Mouse (Mus musculus): ENCODE measurements around the gene 4933400A11Rik. TPM values are rescaled to one million over a fixed set of nuclear protein-coding genes. Genes with fewer than 3 reads are reported as not detected.

The 4933400A11Rik gene
- polyA plus RNA-seq (2014; fragmentation: Nextera tagmentation; extraction: Ambion mirVana), result not detected in 2 replicates

DNA sequence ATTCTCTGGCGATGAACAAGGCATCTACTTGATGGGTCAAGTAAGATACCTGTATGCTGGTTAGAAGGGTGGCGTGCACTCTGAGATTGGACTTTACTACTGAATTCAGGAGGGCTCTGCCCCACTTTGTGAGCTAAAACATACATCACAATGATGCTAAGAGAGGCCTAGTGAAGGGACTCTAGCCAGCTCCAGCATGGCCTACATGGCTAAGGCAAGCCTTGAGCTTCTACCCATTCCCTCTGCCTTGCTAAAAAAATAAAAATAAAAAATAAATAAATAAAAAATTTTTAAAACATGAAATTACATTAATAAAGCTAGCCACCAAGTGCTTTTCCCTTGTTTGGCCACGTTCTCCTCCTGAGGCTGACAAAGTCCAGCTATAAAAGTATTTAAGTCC lies at the start of gene 4933400A11Rik:
Gene 4933400A11Rik, minus strand, starts transcription at position 101 of the 400 bp plus-strand sequence.
- no peaks in the 10 kb centered on the region for H3K4me1 ChIP-seq (ENCODE audit: control insufficient read depth, insufficient read depth, low read length)
- no peak for ATAC-seq (ENCODE audit: low FRiP score, low TSS enrichment)

DNA sequence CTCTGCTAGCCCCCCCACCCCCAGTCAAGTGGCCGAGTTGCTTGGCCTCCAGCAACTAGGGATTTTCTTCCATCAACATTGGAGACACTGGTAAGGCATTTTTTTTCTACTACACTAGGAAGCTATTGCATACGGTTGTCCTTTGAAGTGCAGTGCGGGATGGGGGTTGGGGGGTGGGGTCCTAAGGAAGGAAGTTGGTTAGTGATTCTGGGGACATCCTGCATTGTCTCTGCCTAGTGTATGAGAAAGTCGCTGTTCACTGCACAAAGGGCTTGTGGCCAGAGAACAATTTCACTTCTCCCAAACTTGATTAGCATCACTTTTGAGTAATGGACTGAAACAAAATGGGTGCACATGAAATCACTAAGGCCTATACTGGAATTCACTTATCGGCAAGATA lies 48.7 kb upstream of the 4933400A11Rik start:
- no peaks in the 10 kb centered on the region for H3K4me1 ChIP-seq (ENCODE audit: control insufficient read depth, insufficient read depth, low read length)
- H3K27ac ChIP-seq (ENCODE audit: low read depth, low read length), result no peak overlapping the region
- H3K36me3 ChIP-seq (ENCODE audit: control insufficient read depth, insufficient read depth, low read length), result no peaks in the 10 kb centered on the region
- no peak overlapping the region for H3K4me3 ChIP-seq (ENCODE audit: low read length)
- no peaks in the 10 kb centered on the region for H3K9me3 ChIP-seq (ENCODE audit: control insufficient read depth, low read length)
- 0 out of 2 replicates have a peak overlapping the region, but pooled peaks have one; percentile 17 for H3K4me2 ChIP-seq (replicated peaks; ENCODE audit: low read depth, low read length)
- no peak for ATAC-seq (ENCODE audit: low FRiP score, low TSS enrichment)
- H3K9ac ChIP-seq (ENCODE audit: low read depth, low read length), result no peak overlapping the region
- no peaks in the 10 kb centered on the region; the same call in 1 of the 2 replicates for H3K27me3 ChIP-seq (ENCODE audit: control insufficient read depth, insufficient read depth, low read length)
- 37% methylated on average over 5 of the region's 5 CpGs for WGBS

More for the DNA sequence above, at the start of gene 4933400A11Rik:
- Histone ChIP-seq H3K9me3 (ENCODE audit: control insufficient read depth, low read length) (no peaks in the 10 kb centered on the region), H3K4me3 (ENCODE audit: low read length) (no peak within 1 kb of the TSS), H3K27ac (ENCODE audit: low read depth, low read length) (no peak within 1 kb of the TSS), H3K36me3 (ENCODE audit: control insufficient read depth, insufficient read depth, low read length) (no peaks in the 10 kb centered on the region), H3K4me2 (replicated peaks; ENCODE audit: low read depth, low read length) (no peak within 1 kb of the TSS), H3K9ac (ENCODE audit: low read depth, low read length) (no peak within 1 kb of the TSS), H3K27me3 (ENCODE audit: control insufficient read depth, insufficient read depth, low read length) (no peaks in the 10 kb centered on the region)
- 86% methylated on average over 3 of the region's 3 CpGs for WGBS

- Histone ChIP-seq H3K9ac (ENCODE audit: low read depth, low read length) (no peak overlapping the region), H3K36me3 (ENCODE audit: control insufficient read depth, insufficient read depth, low read length) (no peaks in the 10 kb centered on the region), H3K4me3 (ENCODE audit: low read length) (no peak overlapping the region), H3K27me3 (ENCODE audit: control insufficient read depth, insufficient read depth, low read length) (no peaks in the 10 kb centered on the region; the same call in 1 of the 2 replicates), H3K4me1 (ENCODE audit: control insufficient read depth, insufficient read depth, low read length) (no peaks in the 10 kb centered on the region), H3K27ac (ENCODE audit: low read depth, low read length) (no peak overlapping the region), H3K4me2 (replicated peaks; ENCODE audit: low read depth, low read length) (0 out of 2 replicates have a peak overlapping the region, but pooled peaks have one; percentile 17), H3K9me3 (ENCODE audit: control insufficient read depth, low read length) (no peaks in the 10 kb centered on the region)
- ATAC-seq (ENCODE audit: low FRiP score, low TSS enrichment), result no peak
- WGBS, result 35% methylated on average over 7 of the region's 7 CpGs
These were observed 48.3 kb upstream of the 4933400A11Rik start for GRCm38 (mm10) chrX:169827720-169828119.

GRCm38 (mm10) chrX:169826947-169827346 lies 47.5 kb upstream of the 4933400A11Rik start:
- Histone ChIP-seq H3K4me3 (ENCODE audit: low read length) (no peak overlapping the region), H3K27ac (ENCODE audit: low read depth, low read length) (no peak overlapping the region), H3K4me1 (ENCODE audit: control insufficient read depth, insufficient read depth, low read length) (no peaks in the 10 kb centered on the region), H3K9me3 (ENCODE audit: control insufficient read depth, low read length) (no peaks in the 10 kb centered on the region), H3K27me3 (ENCODE audit: control insufficient read depth, insufficient read depth, low read length) (no peaks in the 10 kb centered on the region; the same call in 1 of the 2 replicates), H3K4me2 (replicated peaks; ENCODE audit: low read depth, low read length) (no peak overlapping the region), H3K9ac (ENCODE audit: low read depth, low read length) (no peak overlapping the region), H3K36me3 (ENCODE audit: control insufficient read depth, insufficient read depth, low read length) (no peaks in the 10 kb centered on the region)
- ATAC-seq (ENCODE audit: low FRiP score, low TSS enrichment), result no peak
- WGBS, result 65% methylated on average over 10 of the region's 10 CpGs

GRCm38 (mm10) chrX:169813673-169814072 lies 34.2 kb upstream of the 4933400A11Rik start:
- Histone ChIP-seq H3K4me2 (replicated peaks; ENCODE audit: low read depth, low read length) (no peak overlapping the region), H3K4me3 (ENCODE audit: low read length) (no peak overlapping the region), H3K9me3 (ENCODE audit: control insufficient read depth, low read length) (no peaks in the 10 kb centered on the region), H3K27ac (ENCODE audit: low read depth, low read length) (no peak overlapping the region), H3K27me3 (ENCODE audit: control insufficient read depth, insufficient read depth, low read length) (no peaks in the 10 kb centered on the region), H3K4me1 (ENCODE audit: control insufficient read depth, insufficient read depth, low read length) (no peaks in the 10 kb centered on the region), H3K36me3 (ENCODE audit: control insufficient read depth, insufficient read depth, low read length) (no peaks in the 10 kb centered on the region), H3K9ac (ENCODE audit: low read depth, low read length) (no peak overlapping the region)
- 64% methylated on average over 1 of the region's 1 CpGs for WGBS
- ATAC-seq (ENCODE audit: low FRiP score, low TSS enrichment), result no peak

- no peak overlapping the region for H3K27ac ChIP-seq (ENCODE audit: low read depth, low read length)
- no peak overlapping the region for H3K4me2 ChIP-seq (replicated peaks; ENCODE audit: low read depth, low read length)
- no peaks in the 10 kb centered on the region for H3K9me3 ChIP-seq (ENCODE audit: control insufficient read depth, low read length)
- WGBS, result 70% methylated on average over 2 of the region's 2 CpGs
- no peak for ATAC-seq (ENCODE audit: low FRiP score, low TSS enrichment)
- H3K4me3 ChIP-seq (ENCODE audit: low read length), result no peak overlapping the region
- H3K36me3 ChIP-seq (ENCODE audit: control insufficient read depth, insufficient read depth, low read length), result no peaks in the 10 kb centered on the region
- no peak overlapping the region for H3K9ac ChIP-seq (ENCODE audit: low read depth, low read length)
- H3K27me3 ChIP-seq (ENCODE audit: control insufficient read depth, insufficient read depth, low read length), result no peaks in the 10 kb centered on the region
- H3K4me1 ChIP-seq (ENCODE audit: control insufficient read depth, insufficient read depth, low read length), result no peaks in the 10 kb centered on the region
These were observed 32.3 kb upstream of the 4933400A11Rik start for GRCm38 (mm10) chrX:169811783-169812182.

DNA sequence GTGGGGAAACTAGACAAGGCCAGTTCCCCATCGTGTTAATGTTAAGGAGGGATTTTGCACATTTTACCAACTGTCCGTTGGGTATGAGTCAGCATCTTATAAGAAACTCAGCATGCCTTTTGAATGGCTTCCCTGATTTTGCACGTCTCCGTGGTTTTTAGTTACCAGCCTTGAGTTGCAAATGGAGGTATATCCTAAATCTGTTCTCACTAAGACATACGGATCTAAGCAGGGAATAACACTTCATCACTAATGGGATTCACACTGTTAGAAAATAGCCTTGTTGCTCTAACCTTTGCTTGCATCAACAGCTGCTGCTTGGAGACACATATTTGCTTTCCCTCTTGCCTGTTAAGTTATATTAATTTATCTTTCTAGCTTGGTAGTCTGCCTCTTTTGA lies 31.9 kb upstream of the 4933400A11Rik start:
- Histone ChIP-seq H3K9ac (ENCODE audit: low read depth, low read length) (no peak overlapping the region), H3K9me3 (ENCODE audit: control insufficient read depth, low read length) (no peaks in the 10 kb centered on the region), H3K27ac (ENCODE audit: low read depth, low read length) (no peak overlapping the region), H3K4me2 (replicated peaks; ENCODE audit: low read depth, low read length) (no peak overlapping the region), H3K36me3 (ENCODE audit: control insufficient read depth, insufficient read depth, low read length) (no peaks in the 10 kb centered on the region), H3K4me1 (ENCODE audit: control insufficient read depth, insufficient read depth, low read length) (no peaks in the 10 kb centered on the region), H3K4me3 (ENCODE audit: low read length) (no peak overlapping the region), H3K27me3 (ENCODE audit: control insufficient read depth, insufficient read depth, low read length) (no peaks in the 10 kb centered on the region)
- no peak for ATAC-seq (ENCODE audit: low FRiP score, low TSS enrichment)
- WGBS, result 60% methylated on average over 5 of the region's 5 CpGs

- Histone ChIP-seq H3K27me3 (ENCODE audit: control insufficient read depth, insufficient read depth, low read length) (no peaks in the 10 kb centered on the region), H3K4me2 (replicated peaks; ENCODE audit: low read depth, low read length) (no peak overlapping the region), H3K9me3 (ENCODE audit: control insufficient read depth, low read length) (no peaks in the 10 kb centered on the region), H3K9ac (ENCODE audit: low read depth, low read length) (no peak overlapping the region), H3K4me3 (ENCODE audit: low read length) (no peak overlapping the region), H3K4me1 (ENCODE audit: control insufficient read depth, insufficient read depth, low read length) (no peaks in the 10 kb centered on the region), H3K36me3 (ENCODE audit: control insufficient read depth, insufficient read depth, low read length) (no peaks in the 10 kb centered on the region), H3K27ac (ENCODE audit: low read depth, low read length) (no peak overlapping the region)
- 86% methylated on average over 3 of the region's 3 CpGs for WGBS
- no peak for ATAC-seq (ENCODE audit: low FRiP score, low TSS enrichment)
These were observed 28.3 kb upstream of the 4933400A11Rik start for GRCm38 (mm10) chrX:169807744-169808143.

GRCm38 (mm10) chrX:169805791-169806190 lies 26.4 kb upstream of the 4933400A11Rik start:
- Histone ChIP-seq H3K9me3 (ENCODE audit: control insufficient read depth, low read length) (no peaks in the 10 kb centered on the region), H3K4me2 (replicated peaks; ENCODE audit: low read depth, low read length) (no peak overlapping the region), H3K36me3 (ENCODE audit: control insufficient read depth, insufficient read depth, low read length) (no peaks in the 10 kb centered on the region), H3K4me3 (ENCODE audit: low read length) (no peak overlapping the region), H3K9ac (ENCODE audit: low read depth, low read length) (no peak overlapping the region), H3K27me3 (ENCODE audit: control insufficient read depth, insufficient read depth, low read length) (no peaks in the 10 kb centered on the region), H3K27ac (ENCODE audit: low read depth, low read length) (no peak overlapping the region), H3K4me1 (ENCODE audit: control insufficient read depth, insufficient read depth, low read length) (no peaks in the 10 kb centered on the region)
- WGBS, result 70% methylated on average over 5 of the region's 5 CpGs
- ATAC-seq (ENCODE audit: low FRiP score, low TSS enrichment), result no peak

Measured in kidney, embryonic 14.5 days (tissue).